Mouse (Mus musculus): ENCODE measurements around the gene Ifrd1. TPM values are rescaled to one million over a fixed set of nuclear protein-coding genes. Genes with fewer than 3 reads are reported as not detected.

The Ifrd1 gene
- total RNA-seq, 1 experiment from 2014 or later, result 177 TPM

Other genes with a start within 250 kb of the Ifrd1 start
- gene Arl4a, start 210.5 kb downstream of the Ifrd1 start, total RNA-seq (2017), result 24.9 and 32.4 TPM in 2 replicates
- 14.5 and 15.6 TPM in 2 replicates for gene Scin, start 114.3 kb downstream of the Ifrd1 start, total RNA-seq (2017)
- not detected in 2 replicates for gene Lsmem1, start 49.0 kb downstream of the Ifrd1 start, total RNA-seq (2017)
- gene Zfp277, start 197.4 kb upstream of the Ifrd1 start, total RNA-seq (2017), result 32.3 and 32.9 TPM in 2 replicates
- gene Dock4, start 197.4 kb upstream of the Ifrd1 start, total RNA-seq (2017), result 0.92 and 1.1 TPM in 2 replicates